Mouse (Mus musculus) kidney, postnatal 0 days (tissue): ENCODE results near the gene Hes7. TPM values are rescaled to one million over a fixed set of nuclear protein-coding genes. Genes with fewer than 3 reads are reported as not detected.

Experiments used
- ATAC-seq: fragments of 200-750 bp; cut with Nextera tagmentation; replicated peaks from 2 replicates; pipeline ENCODE4 v1.8.0; 2017; ENCODE audit warnings: low read depth, moderate number of reproducible peaks, moderate TSS enrichment, moderate library complexity; ENCODE audit not compliant: low FRiP score
- DNase-seq: peaks from one replicate; pipeline ENCODE4 v3.0.0-alpha.2; 2016; ENCODE audit warnings: low spot score
- H3K27ac ChIP-seq: fragments of 300-500 bp; sonication (generic); 2 replicates; pipeline ENCODE4 v1.5.1; 2014; ENCODE audit warnings: mild to moderate bottlenecking
- H3K27me3 ChIP-seq: fragments of 300-500 bp; sonication (generic); 2 replicates; pipeline ENCODE4 v1.6.1; 2014; ENCODE audit warnings: low read length, mixed read lengths; ENCODE audit not compliant: insufficient read depth
- H3K36me3 ChIP-seq: fragments of 300-500 bp; sonication (generic); 2 replicates; pipeline ENCODE4 v1.6.1; 2014; ENCODE audit warnings: low read length, mixed read lengths; ENCODE audit not compliant: insufficient read depth
- H3K4me1 ChIP-seq: fragments of 300-500 bp; sonication (generic); replicated peaks from 2 replicates; pipeline ENCODE4 v1.6.1; 2014; ENCODE audit warnings: antibody characterized with exemption, low read length, mixed read lengths; ENCODE audit not compliant: insufficient read depth
- H3K4me2 ChIP-seq: fragments of 300-500 bp; sonication (generic); 2 replicates; pipeline ENCODE4 v1.6.1; 2014; ENCODE audit warnings: mild to moderate bottlenecking, low read length, moderate library complexity, mixed read lengths
- H3K4me3 ChIP-seq: fragments of 300-500 bp; sonication (generic); replicated peaks from 2 replicates; pipeline ENCODE4 v1.5.1; 2014; ENCODE audit warnings: low read depth, low read length
- H3K9ac ChIP-seq: fragments of 300-500 bp; sonication (generic); 2 replicates; pipeline ENCODE4 v1.6.1; 2014; ENCODE audit warnings: low read depth, low read length
- H3K9me3 ChIP-seq: fragments of 300-500 bp; sonication (generic); replicated peaks from 2 replicates; pipeline ENCODE4 v1.6.1; 2016; ENCODE audit warnings: low read length, inconsistent platforms, mixed read lengths
- CTCF ChIP-seq: IDR thresholded peaks from 2 replicates; pipeline ENCODE4 v1.5.1; 2016; ENCODE audit warnings: antibody characterized with exemption, low read depth, mild to moderate bottlenecking, moderate library complexity
- WGBS: fragments of 180-500 bp; shearing (Covaris S2); extraction: QIAGEN DNeasy Blood & Tissue Kit; methylation state at CpG from one replicate; pipeline ENCODE4 v1.1.7; 2014; 5-methylcytosine and 5-hydroxymethylcytosine counted together
- polyA plus RNA-seq: library from polyadenylated mRNA; unstranded; fragments of >200 nt; fragmentation: Nextera tagmentation; extraction: Ambion mirVana; gene quantifications from 2 replicates; pipeline ENCODE4 v1.2.1, GENCODE M21; 2015

The Hes7 gene
- polyA plus RNA-seq, 1 experiment from 2014 or later: 0.42 TPM

DNA sequence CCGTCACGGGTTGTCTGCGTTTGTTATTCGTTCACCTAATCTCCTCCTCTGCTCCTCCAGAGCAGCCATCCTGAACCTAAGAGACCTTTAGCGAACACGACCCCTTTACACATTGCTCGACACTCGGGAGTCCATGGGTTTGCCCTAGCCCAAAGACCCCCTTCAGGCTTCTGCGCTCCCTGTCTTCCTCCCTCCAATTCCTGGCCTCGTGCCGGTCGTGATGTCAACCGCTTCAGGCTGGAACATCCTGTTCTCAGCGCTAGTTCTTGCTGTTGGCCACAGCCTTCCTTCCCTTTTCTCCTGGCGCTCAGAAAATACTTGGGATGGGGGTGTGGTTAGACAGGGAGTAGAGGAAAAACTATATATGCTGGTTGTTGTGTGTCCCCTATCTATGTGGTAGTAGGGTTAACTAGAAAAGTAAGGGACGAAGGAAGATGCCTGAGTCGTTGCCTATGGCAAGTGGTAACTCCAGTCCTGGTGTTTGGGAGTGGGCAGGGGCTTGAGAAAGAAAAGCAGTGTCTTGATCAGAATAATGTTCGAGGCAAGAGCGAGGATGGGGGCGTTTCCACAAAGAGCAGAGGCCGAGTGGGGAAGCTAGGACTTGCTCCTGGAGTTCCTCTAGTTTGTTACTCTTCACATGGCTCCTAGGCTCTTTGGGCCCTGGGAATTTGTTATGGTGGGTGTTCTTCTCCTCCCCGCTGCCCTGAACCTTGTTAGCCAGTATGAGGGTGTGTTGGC, 20.9 kb upstream of the Hes7 start:
- WGBS: 0% methylated on average over 22 of the region's 22 CpGs
- Histone ChIP-seq H3K4me3 (peak overlapping the region; percentile 38), H3K36me3 (peaks cover 39% of the 10 kb centered on the region), H3K27me3 (no peaks in the 10 kb centered on the region), H3K9ac (peak overlapping the region; percentile 58), H3K4me1 (peaks cover 20% of the 10 kb centered on the region; the same call in 1 of the 2 replicates), H3K9me3 (no peaks in the 10 kb centered on the region), H3K4me2 (peak overlapping the region; percentile 59), H3K27ac (peak overlapping the region; percentile 98)
- peak; percentile 5; the same call in 1 of the 2 replicates for TF ChIP-seq CTCF
- ATAC-seq (no peak), DNase-seq (peak; percentile 85)

GRCm38 (mm10) chr11:69099915-69100345, 20.3 kb upstream of the Hes7 start:
- Histone ChIP-seq H3K4me2 (peak overlapping the region; percentile 59), H3K9ac (peak overlapping the region; percentile 58; the same call in 1 of the 2 replicates), H3K36me3 (peaks cover 45% of the 10 kb centered on the region), H3K4me1 (peaks cover 20% of the 10 kb centered on the region; the same call in 1 of the 2 replicates), H3K27me3 (no peaks in the 10 kb centered on the region), H3K27ac (peak overlapping the region; percentile 98), H3K9me3 (no peaks in the 10 kb centered on the region), H3K4me3 (peak overlapping the region; percentile 38)
- DNase-seq (peak; percentile 96), ATAC-seq (peak; percentile 6; the same call in 1 of the 2 replicates)
- under 1% methylated on average over 23 of the region's 23 CpGs for WGBS
- TF ChIP-seq CTCF: peak; percentile 23; the same call in 1 of the 2 replicates

DNA sequence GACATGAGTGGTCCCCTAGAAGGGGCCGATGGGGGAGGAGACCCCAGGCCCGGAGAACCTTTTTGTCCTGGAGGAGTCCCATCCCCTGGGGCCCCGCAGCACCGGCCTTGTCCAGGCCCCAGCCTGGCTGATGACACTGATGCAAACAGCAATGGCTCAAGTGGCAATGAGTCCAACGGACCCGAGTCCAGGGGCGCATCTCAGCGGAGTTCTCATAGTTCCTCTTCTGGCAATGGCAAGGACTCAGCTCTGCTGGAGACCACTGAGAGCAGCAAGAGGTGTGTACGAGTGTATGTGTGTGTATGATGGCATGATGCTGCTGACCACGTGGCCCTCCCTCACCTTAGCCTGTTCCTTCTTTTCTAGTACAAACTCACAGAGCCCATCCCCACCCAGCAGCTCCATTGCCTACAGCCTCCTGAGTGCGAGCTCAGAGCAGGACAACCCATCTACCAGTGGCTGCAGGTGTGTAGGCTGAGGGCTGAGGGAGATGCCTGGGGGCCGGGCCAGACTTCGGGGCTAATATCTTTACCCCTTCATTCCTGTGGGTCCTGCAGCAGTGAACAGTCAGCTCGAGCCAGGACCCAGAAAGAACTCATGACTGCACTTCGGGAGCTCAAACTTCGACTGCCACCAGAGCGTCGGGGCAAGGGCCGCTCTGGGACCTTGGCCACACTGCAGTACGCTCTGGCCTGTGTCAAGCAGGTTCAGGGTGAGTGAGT, 19.4 kb upstream of the Hes7 start:
- 0 out of 2 replicates have a peak overlapping the region, but pooled peaks have one; percentile 31 for H3K9ac ChIP-seq
- peaks cover 20% of the 10 kb centered on the region; the same call in 1 of the 2 replicates for H3K4me1 ChIP-seq
- no peaks in the 10 kb centered on the region for H3K9me3 ChIP-seq
- DNase-seq: no peak
- H3K27ac ChIP-seq: no peak overlapping the region
- H3K4me2 ChIP-seq: peak overlapping the region; percentile 59; the same call in 1 of the 2 replicates
- no peak for ATAC-seq
- TF ChIP-seq CTCF: no peak
- no peaks in the 10 kb centered on the region for H3K27me3 ChIP-seq
- peak overlapping the region; percentile 38; the same call in 1 of the 2 replicates for H3K4me3 ChIP-seq
- peaks cover 54% of the 10 kb centered on the region for H3K36me3 ChIP-seq
- WGBS: 91% methylated on average over 20 of the region's 20 CpGs

DNA sequence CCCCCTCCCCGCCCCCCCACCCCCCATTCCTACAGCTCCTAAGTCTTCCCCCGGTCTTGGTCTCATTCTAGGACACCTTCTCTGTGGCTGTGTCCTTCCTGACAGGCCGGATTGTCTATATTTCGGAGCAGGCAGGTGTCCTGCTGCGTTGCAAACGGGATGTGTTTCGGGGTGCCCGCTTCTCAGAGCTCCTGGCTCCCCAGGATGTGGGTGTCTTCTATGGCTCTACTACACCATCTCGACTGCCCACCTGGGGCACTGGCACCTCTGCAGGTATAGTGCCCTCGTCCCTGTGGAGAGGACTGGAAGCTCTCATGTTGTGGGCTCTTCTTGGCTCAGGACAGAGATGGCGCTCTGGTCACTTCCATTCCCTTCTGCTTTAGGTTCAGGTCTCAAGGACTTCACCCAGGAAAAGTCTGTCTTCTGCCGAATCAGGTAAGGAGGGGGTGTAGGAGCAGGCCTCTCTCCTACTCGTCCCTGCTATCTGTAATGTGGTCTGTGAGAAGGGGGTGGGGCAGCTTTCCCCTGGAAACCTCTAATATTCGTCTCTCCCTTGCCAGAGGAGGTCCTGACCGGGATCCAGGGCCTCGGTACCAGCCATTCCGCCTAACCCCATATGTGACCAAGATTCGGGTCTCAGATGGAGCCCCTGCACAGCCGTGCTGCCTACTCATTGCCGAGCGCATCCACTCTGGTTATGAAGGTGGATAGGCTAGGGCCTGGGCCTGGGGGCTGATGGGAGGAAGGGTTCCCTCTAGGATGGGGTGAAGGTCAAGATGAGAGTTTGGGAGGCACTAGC, 18.4 kb upstream of the Hes7 start:
- no peak overlapping the region for H3K9ac ChIP-seq
- no peak for TF ChIP-seq CTCF
- peaks cover 63% of the 10 kb centered on the region for H3K36me3 ChIP-seq
- ATAC-seq (no peak), DNase-seq (no peak)
- no peak overlapping the region for H3K4me3 ChIP-seq
- no peak overlapping the region for H3K4me2 ChIP-seq
- H3K4me1 ChIP-seq: peaks cover 20% of the 10 kb centered on the region; the same call in 1 of the 2 replicates
- 89% methylated on average over 21 of the region's 21 CpGs for WGBS
- no peaks in the 10 kb centered on the region for H3K9me3 ChIP-seq
- H3K27me3 ChIP-seq: no peaks in the 10 kb centered on the region
- no peak overlapping the region for H3K27ac ChIP-seq

GRCm38 (mm10) chr11:69102403-69102725, 17.8 kb upstream of the Hes7 start:
- no peak overlapping the region for H3K27ac ChIP-seq
- peaks cover 20% of the 10 kb centered on the region; the same call in 1 of the 2 replicates for H3K4me1 ChIP-seq
- DNase-seq (no peak), ATAC-seq (no peak)
- no peak overlapping the region for H3K9ac ChIP-seq
- no peaks in the 10 kb centered on the region for H3K27me3 ChIP-seq
- H3K4me2 ChIP-seq: no peak overlapping the region
- TF ChIP-seq CTCF: no peak
- 91% methylated on average over 7 of the region's 7 CpGs for WGBS
- H3K4me3 ChIP-seq: no peak overlapping the region
- H3K36me3 ChIP-seq: peaks cover 68% of the 10 kb centered on the region
- H3K9me3 ChIP-seq: no peaks in the 10 kb centered on the region

GRCm38 (mm10) chr11:69103121-69103520, 17.1 kb upstream of the Hes7 start:
- peaks cover 76% of the 10 kb centered on the region for H3K36me3 ChIP-seq
- no peak overlapping the region for H3K27ac ChIP-seq
- ATAC-seq (no peak), DNase-seq (no peak)
- no peak overlapping the region for H3K4me2 ChIP-seq
- 96% methylated on average over 14 of the region's 14 CpGs for WGBS
- no peak for TF ChIP-seq CTCF
- peaks cover 14% of the 10 kb centered on the region; the same call in 1 of the 2 replicates for H3K4me1 ChIP-seq
- no peak overlapping the region for H3K4me3 ChIP-seq
- no peaks in the 10 kb centered on the region for H3K9me3 ChIP-seq
- no peaks in the 10 kb centered on the region for H3K27me3 ChIP-seq
- H3K9ac ChIP-seq: no peak overlapping the region
